Mouse (Mus musculus) erythroblast, embryonic 14.5 days (primary cell): Measurements from ENCODE around the gene Islr. TPM values are rescaled to one million over a fixed set of nuclear protein-coding genes. Genes with fewer than 3 reads are reported as not detected.

Experiments used
- H3K27me3 ChIP-seq: 2 replicates; pipeline ENCODE4 v1.6.1; 2012; ENCODE audit warnings: inconsistent platforms; ENCODE audit not compliant: control insufficient read depth
- H3K36me3 ChIP-seq: 2 replicates; pipeline ENCODE4 v1.6.1; 2012; ENCODE audit warnings: mild to moderate bottlenecking, inconsistent platforms; ENCODE audit not compliant: control insufficient read depth
- H3K4me1 ChIP-seq: 2 replicates; pipeline ENCODE4 v1.6.1; 2012; ENCODE audit warnings: inconsistent platforms; ENCODE audit not compliant: control insufficient read depth
- H3K4me3 ChIP-seq: replicated peaks from 2 replicates; pipeline ENCODE3; 2012; ENCODE audit warnings: moderate library complexity, mild to moderate bottlenecking, inconsistent platforms
- H3K9me3 ChIP-seq: 2 replicates; pipeline ENCODE4 v1.6.1; 2012; ENCODE audit warnings: low read length, inconsistent platforms, mixed read lengths; ENCODE audit not compliant: control insufficient read depth
- GATA1 ChIP-seq: IDR thresholded peaks from 2 replicates; pipeline ENCODE4 v1.6.1; 2012; ENCODE audit warnings: low read length, inconsistent platforms, mixed read lengths
- TAL1 ChIP-seq: IDR thresholded peaks from 3 replicates; pipeline ENCODE4 v1.6.1; 2012; ENCODE audit warnings: low read length, inconsistent platforms, mixed read lengths
- polyA plus RNA-seq: library from polyadenylated mRNA; stranded (reverse); fragments of >175 nt; gene quantifications from 2 replicates; pipeline ENCODE4 v1.2.3, GENCODE M21; 2012

The Islr gene
- polyA plus RNA-seq, 1 experiment: not detected

DNA sequence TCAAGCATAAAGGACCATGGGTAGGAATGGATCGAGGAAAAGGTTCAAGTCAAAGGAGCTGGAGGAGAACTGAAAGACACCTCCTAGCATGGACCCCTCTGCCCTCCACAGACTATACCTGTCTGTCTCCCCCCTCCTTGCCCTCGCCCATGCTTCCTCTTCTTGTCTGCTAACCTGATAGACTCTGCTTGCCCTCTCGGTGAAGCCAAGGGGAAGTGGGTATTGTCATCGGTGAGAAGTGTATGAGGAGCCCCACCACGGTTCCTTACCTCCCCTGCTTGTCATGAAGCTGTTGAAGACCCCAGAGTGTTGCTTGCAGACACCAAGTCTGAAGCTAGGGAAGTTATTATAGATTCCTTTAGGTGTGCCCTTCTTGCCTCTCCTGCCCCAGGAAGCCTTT, 43.8 kb downstream of the Islr start:
- Histone ChIP-seq H3K36me3 (no peaks in the 10 kb centered on the region), H3K4me1 (no peaks in the 10 kb centered on the region), H3K4me3 (no peak overlapping the region), H3K9me3 (no peaks in the 10 kb centered on the region), H3K27me3 (no peaks in the 10 kb centered on the region)
- TF ChIP-seq GATA1 (no peak), TAL1 (no peak)

DNA sequence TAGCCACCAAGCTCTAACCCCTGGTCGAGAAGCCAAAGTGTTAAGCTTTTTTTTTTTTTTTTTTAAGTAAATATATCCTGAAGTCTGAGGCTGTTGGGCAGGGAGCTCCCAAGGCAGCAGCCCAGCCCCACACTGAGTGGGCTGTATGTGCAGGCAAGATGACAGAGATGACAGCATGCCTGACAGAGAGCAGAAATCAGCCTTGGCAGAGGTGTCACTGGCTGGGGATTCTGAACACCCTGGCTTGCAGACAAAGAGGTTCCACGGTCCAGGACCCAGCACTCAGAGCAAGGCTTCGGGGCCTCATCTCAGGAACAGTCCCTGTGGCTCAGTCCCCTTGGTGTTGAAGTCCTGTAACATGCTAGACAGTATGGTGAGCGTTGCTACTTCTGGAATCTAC, 44.3 kb downstream of the Islr start:
- H3K27me3 ChIP-seq: no peaks in the 10 kb centered on the region
- no peaks in the 10 kb centered on the region for H3K36me3 ChIP-seq
- TF ChIP-seq GATA1 (no peak), TAL1 (no peak)

DNA sequence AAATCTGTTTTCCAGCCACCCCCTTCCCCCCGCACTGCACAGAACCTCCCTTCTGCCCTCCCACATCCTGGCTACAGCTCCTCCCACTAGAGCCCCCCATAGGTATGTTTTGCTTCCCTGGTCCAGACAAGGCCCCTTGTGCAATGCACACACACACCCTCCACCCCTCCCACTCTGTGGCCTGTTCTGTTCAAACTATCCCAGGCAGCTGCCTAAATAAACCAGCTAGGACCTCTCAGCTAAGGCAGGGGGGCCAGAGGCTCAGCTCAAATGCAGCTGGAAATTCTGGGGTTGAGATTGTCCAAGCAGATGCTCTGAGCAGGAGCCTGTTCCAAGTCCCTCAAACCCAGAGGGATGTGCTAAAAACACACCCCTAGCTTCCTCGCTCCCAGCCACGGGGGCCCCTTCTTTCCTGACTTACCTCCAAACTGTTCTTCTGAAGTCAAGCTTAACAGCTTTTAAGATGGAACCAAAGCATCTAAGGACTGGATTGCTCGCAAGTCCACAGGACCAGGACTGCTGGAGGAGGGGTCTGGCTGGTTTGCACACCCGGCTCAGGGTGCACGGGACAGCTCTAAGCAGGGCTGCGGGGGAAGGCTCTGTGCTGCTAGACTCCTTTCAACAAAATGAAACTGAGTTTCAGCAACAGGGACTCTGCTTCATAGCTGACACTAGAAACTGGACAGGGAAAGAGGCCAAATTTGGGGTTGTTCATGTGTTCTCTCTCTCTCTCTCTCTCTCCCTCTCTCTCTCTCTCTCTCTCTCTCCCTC, 45.4 kb downstream of the Islr start:
- Histone ChIP-seq H3K36me3 (no peaks in the 10 kb centered on the region), H3K4me1 (no peaks in the 10 kb centered on the region), H3K9me3 (no peaks in the 10 kb centered on the region), H3K27me3 (no peaks in the 10 kb centered on the region), H3K4me3 (no peak overlapping the region)
- no peak for TF ChIP-seq TAL1
- TF ChIP-seq GATA1: no peak

More for the DNA sequence above, 44.3 kb downstream of the Islr start:
- H3K4me3 ChIP-seq: no peak overlapping the region
- H3K9me3 ChIP-seq: no peaks in the 10 kb centered on the region
- H3K4me1 ChIP-seq: no peaks in the 10 kb centered on the region

DNA sequence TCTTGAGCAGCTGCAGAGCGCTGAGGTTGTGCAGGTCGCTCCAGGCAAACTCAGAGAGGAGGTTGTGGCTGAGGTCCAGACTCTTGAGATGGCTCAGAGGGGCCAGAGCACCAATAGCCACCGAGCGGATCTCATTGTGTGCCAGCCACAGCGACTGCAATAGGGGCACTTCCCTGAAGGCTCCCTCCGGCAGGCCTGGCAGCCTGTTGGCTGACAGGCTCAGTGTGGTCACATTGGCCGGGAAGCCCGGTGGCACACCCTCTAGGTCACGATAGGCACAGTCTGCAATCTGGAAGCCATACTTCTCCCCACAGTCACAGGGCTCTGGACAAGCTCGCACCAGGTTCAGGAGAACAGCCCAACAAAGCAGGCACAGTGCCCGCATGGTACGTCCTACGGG, 46.3 kb downstream of the Islr start:
- no peak overlapping the region for H3K4me3 ChIP-seq
- TF ChIP-seq GATA1: no peak
- no peak for TF ChIP-seq TAL1
- no peaks in the 10 kb centered on the region for H3K4me1 ChIP-seq
- H3K9me3 ChIP-seq: no peaks in the 10 kb centered on the region
- H3K27me3 ChIP-seq: no peaks in the 10 kb centered on the region
- H3K36me3 ChIP-seq: no peaks in the 10 kb centered on the region

DNA sequence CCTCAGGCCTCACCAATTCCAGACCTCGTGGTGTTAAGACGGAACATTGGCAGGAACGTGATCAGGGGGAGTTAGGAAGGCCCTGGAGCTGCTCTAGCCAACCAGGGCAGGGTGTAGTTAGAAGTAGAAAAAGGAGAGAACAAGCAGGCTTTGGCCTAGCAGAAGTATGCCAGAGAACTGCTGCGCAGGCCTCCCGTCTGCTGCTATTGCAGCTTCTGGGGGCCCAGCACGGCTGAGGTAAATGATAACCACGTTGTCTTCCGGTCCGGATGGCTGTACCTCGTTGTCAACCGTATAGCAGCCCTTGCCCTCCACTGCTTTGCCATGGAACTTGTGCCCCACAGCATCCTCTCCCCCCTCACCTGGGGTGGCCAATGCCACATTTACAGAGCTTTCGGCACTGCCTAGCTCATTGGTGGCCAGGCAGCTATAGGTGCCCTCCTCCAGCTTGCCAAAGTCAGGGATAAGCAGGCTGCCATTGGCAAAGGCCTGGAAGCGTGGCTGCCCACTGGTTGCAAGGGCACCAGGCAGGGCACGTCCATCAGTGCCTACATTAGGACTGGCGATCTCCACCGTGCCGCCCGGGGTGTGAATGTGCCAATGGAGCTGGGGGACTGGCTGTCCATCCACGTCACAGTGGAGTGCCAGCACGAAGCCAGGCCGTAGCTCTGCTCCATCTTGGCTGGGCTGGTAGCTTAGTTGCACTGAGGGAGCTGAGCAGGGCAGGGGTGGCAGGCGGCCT, 47.1 kb downstream of the Islr start:
- Histone ChIP-seq H3K27me3 (no peaks in the 10 kb centered on the region), H3K4me3 (no peak overlapping the region), H3K4me1 (no peaks in the 10 kb centered on the region), H3K36me3 (no peaks in the 10 kb centered on the region), H3K9me3 (no peaks in the 10 kb centered on the region)
- TF ChIP-seq TAL1 (no peak), GATA1 (no peak)

DNA sequence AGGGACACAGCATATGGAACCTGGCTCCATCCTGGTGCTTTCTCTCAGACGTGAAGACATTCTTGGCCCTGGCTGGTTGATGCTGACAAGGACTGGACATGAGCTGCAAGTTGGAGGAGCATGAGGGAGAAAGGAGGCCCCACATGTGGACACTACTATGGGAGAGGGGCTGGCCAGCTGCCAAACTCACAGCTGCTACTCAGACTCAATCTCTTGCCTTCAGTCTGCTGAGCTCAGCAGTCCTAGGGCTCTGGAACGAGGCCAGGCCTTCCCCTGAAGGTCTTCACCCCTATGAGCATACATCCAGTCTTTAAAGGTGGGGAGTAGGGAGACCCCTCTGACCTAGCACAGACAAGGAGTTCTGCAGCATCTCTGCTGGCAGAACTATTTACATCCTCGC, 48.7 kb downstream of the Islr start:
- Histone ChIP-seq H3K9me3 (no peaks in the 10 kb centered on the region), H3K27me3 (no peaks in the 10 kb centered on the region), H3K4me1 (no peaks in the 10 kb centered on the region), H3K36me3 (no peaks in the 10 kb centered on the region), H3K4me3 (no peak overlapping the region)
- no peak for TF ChIP-seq GATA1
- TF ChIP-seq TAL1: no peak

DNA sequence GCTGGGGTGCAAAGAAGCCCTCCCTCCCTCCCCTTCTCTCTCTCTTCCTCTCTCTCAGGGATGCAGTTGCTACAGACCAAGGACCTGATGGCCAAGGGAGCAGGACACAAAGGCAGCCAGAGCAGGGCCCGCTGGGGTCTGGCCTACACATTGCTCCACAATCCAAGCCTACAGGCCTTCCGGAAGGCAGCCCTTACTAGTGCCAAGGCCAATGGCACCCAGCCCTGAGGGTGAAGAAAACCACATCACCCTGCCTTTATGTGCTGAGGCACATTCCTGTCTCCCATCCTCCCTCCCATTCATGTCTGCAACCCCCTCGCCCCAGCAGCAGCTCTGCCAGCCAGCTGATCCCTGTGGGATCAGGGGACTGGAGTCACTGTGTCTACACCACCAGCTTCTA, 51.0 kb downstream of the Islr start:
- Histone ChIP-seq H3K27me3 (no peaks in the 10 kb centered on the region), H3K36me3 (no peaks in the 10 kb centered on the region), H3K9me3 (no peaks in the 10 kb centered on the region), H3K4me3 (no peak overlapping the region), H3K4me1 (no peaks in the 10 kb centered on the region)
- TF ChIP-seq TAL1: no peak
- TF ChIP-seq GATA1: no peak

DNA sequence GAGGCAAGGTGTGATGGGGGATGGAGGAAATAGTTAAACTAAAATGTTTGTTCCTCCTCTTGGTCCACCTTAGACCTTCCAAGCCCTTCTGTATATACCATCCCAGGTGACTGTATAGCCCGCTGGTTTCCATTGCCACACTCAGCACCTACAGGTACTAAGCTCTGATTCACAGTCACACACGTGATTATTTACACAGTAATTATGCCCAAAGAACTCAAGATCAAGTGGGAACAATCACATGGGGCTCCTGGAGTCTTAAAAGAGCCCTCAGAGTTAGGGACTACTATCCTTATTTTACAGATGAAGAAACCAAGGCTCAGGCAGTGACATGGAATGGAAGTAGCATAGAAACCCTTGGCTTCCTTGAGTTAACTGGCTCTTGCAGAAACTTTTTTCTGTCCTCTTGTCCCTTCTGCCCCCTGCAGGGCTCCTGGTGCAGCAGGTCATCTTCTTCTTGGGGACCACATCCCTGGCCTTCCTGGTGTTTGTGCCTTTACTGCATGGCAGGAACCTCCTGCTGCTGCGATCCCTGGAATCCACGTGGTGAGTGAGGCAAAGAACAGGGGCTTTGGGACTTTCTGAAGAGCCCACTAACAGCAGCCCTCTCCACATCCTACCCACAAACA, 53.3 kb downstream of the Islr start:
- H3K4me3 ChIP-seq: no peak overlapping the region
- H3K27me3 ChIP-seq: no peaks in the 10 kb centered on the region
- TF ChIP-seq GATA1 (no peak), TAL1 (no peak)
- no peaks in the 10 kb centered on the region for H3K9me3 ChIP-seq
- no peaks in the 10 kb centered on the region for H3K4me1 ChIP-seq
- H3K36me3 ChIP-seq: no peaks in the 10 kb centered on the region

DNA sequence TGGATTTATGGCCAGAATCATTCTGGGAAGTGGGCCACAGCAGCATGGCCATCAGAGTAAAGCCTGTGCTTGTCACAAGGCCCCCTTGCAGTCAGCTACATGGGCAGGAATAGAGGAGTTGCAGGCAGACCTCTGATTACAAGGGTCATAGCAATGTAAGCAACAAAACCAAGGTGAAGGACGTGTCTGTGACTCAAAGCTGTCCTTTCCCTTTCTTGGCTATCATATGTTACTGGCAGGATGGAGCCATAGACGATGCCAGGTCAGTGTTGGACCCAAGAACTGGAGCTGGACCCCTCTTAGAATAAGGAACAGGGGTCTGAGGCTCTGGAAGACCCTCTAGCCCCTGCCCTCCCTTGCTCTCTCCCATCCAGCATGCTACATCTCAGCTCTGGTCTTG, 55.3 kb downstream of the Islr start:
- H3K9me3 ChIP-seq: no peaks in the 10 kb centered on the region
- H3K4me3 ChIP-seq: no peak overlapping the region
- H3K4me1 ChIP-seq: no peaks in the 10 kb centered on the region
- TF ChIP-seq GATA1 (no peak), TAL1 (no peak)
- no peaks in the 10 kb centered on the region for H3K27me3 ChIP-seq
- H3K36me3 ChIP-seq: no peaks in the 10 kb centered on the region
